Mouse (Mus musculus) liver, adult 2 months (tissue): Measurements from ENCODE around the gene Chrm2. TPM values are rescaled to one million over a fixed set of nuclear protein-coding genes. Genes with fewer than 3 reads are reported as not detected.

Source experiments
- DNase-seq: peaks from one replicate; pipeline ENCODE4 v3.0.0-alpha.2; 2011; ENCODE audit warnings: low read depth, low spot score; ENCODE audit errors: extremely low read depth
- H3K27ac ChIP-seq: fragments of 200-500 bp; replicated peaks from 2 replicates; pipeline ENCODE4 v1.5.1; 2012; ENCODE audit warnings: low read depth, mild to moderate bottlenecking, control low read depth, inconsistent platforms, low read length; ENCODE audit not compliant: insufficient read depth
- H3K27me3 ChIP-seq: fragments of 200-500 bp; 2 replicates; pipeline ENCODE4 v1.6.1; 2012; ENCODE audit warnings: mild to moderate bottlenecking, moderate library complexity, low read length, inconsistent platforms; ENCODE audit not compliant: control insufficient read depth, insufficient read depth
- H3K36me3 ChIP-seq: fragments of 200-500 bp; 2 replicates; pipeline ENCODE4 v1.6.1; 2012; ENCODE audit warnings: low read length, inconsistent platforms; ENCODE audit not compliant: control insufficient read depth, insufficient read depth
- H3K4me1 ChIP-seq: fragments of 200-500 bp; 2 replicates; pipeline ENCODE4 v1.6.1; 2011; ENCODE audit warnings: low read length; ENCODE audit not compliant: control insufficient read depth, insufficient read depth
- H3K4me3 ChIP-seq: fragments of 200-500 bp; 2 replicates; pipeline ENCODE4 v1.5.1; 2011; ENCODE audit warnings: low read depth, mild to moderate bottlenecking, control low read depth, low read length, moderate library complexity; ENCODE audit not compliant: insufficient read depth
- H3K79me2 ChIP-seq: fragments of 200-500 bp; 2 replicates; pipeline ENCODE4 v1.6.1; 2012; ENCODE audit warnings: inconsistent platforms, mild to moderate bottlenecking, low read length, moderate library complexity; ENCODE audit not compliant: control insufficient read depth, insufficient read depth
- H3K9ac ChIP-seq: fragments of 200-500 bp; 2 replicates; pipeline ENCODE4 v1.6.1; 2012; ENCODE audit warnings: low read depth, mild to moderate bottlenecking, control low read depth, inconsistent platforms, low read length
- CTCF ChIP-seq: fragments of 200-500 bp; IDR thresholded peaks from 2 replicates; pipeline ENCODE4 v1.5.1; 2011; ENCODE audit warnings: low read depth, low read length, control low read depth
- POLR2A ChIP-seq: fragments of 200-500 bp; IDR thresholded peaks from 2 replicates; pipeline ENCODE4 v1.6.1; 2011; ENCODE audit warnings: low read length, control low read depth; ENCODE audit not compliant: insufficient read depth; ENCODE audit errors: extremely low read depth
- WGBS: fragments of 180-500 bp; shearing (Covaris S2); methylation state at CpG from one replicate; pipeline ENCODE4 v1.1.7; 2018; 5-methylcytosine and 5-hydroxymethylcytosine counted together
- polyA plus RNA-seq: library from polyadenylated mRNA; depleted of rRNA; stranded (reverse); fragments of >200 nt; gene quantifications from 2 replicates; pipeline ENCODE4 v1.2.3, GENCODE M21; 2012
- total RNA-seq: library from RNA; depleted of rRNA; stranded (reverse); fragments of >200 nt; gene quantifications from 2 replicates; pipeline ENCODE4 v1.2.3, GENCODE M21; 2014

Chrm2 gene
- total and polyA plus RNA-seq, 2 experiments: under 0.01 to 0.01 TPM

DNA sequence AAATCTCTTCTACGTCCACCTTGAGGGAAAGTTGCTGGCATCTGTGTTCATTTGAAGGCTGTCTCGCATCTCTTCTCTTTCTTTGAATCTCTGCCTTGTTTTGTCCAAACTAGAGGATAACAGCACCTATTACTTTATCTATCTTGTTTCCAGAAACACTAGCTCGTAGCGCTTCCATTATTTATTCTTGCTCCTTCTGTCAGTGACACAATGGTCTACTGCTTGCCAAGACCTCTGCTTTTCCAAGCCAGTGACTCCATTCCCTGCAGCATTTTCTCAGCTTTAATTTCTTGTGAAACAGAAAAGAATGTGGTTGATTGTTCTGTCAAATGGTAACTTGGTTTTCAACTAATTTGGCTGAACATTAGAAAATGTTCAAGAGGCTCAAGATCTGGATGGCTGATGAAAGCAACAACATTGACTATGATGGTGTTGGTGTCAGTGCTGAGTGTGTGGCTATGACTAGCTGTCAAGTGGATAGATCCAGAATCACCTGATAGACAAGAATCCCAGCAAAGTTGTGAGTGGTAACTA is 96.3 kb downstream of the Chrm2 start:
- WGBS: 82% methylated on average over 4 of the region's 4 CpGs
- no peak for TF ChIP-seq POLR2A
- Histone ChIP-seq H3K9ac (no peak overlapping the region), H3K36me3 (no peaks in the 10 kb centered on the region), H3K27ac (no peak overlapping the region), H3K4me3 (no peak overlapping the region), H3K79me2 (no peaks in the 10 kb centered on the region), H3K4me1 (no peaks in the 10 kb centered on the region), H3K27me3 (no peaks in the 10 kb centered on the region)
- no peak for DNase-seq

DNA sequence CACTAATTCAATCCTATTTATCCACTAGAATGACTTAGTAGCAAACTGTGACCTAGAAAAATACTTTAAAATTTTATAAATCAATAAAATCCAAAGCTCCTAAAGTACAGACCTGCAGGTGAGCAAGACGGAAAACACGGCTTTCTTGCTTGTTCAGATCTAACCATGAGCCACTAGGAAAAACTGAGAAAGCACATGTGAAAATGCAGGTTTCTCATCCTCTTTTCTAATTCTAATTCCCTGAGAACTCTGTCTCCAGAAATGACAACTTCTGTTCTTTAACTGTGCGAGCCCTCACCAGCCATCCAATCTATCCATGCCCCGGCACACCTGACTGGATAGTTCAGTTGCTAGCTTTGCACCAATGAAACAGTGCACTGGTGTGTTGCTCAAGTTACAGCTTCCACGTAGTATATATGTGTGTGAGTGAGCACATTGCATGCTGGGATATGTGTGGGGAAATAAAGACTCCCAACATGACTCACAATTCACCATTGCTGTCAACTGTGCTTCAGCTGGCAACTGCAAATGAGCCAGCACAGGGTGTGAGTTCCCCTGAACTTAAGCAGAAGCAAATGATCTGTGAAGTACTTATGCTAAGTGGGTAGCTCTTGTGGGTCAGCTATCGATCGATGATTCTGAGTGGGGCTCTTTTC is 119.3 kb downstream of the Chrm2 start:
- no peak for DNase-seq
- TF ChIP-seq CTCF (no peak), POLR2A (no peak)
- Histone ChIP-seq H3K79me2 (no peaks in the 10 kb centered on the region), H3K4me1 (no peaks in the 10 kb centered on the region), H3K4me3 (no peak overlapping the region), H3K36me3 (no peaks in the 10 kb centered on the region), H3K27me3 (no peaks in the 10 kb centered on the region), H3K27ac (no peak overlapping the region), H3K9ac (no peak overlapping the region)
- WGBS: 83% methylated on average over 7 of the region's 7 CpGs

- Histone ChIP-seq H3K4me3 (no peak overlapping the region), H3K27me3 (no peaks in the 10 kb centered on the region), H3K9ac (no peak overlapping the region), H3K27ac (no peak overlapping the region), H3K4me1 (no peaks in the 10 kb centered on the region), H3K79me2 (no peaks in the 10 kb centered on the region), H3K36me3 (no peaks in the 10 kb centered on the region)
- DNase-seq: no peak
- 58% methylated on average over 7 of the region's 7 CpGs for WGBS
- TF ChIP-seq CTCF (no peak), POLR2A (no peak)
These were observed 120.1 kb downstream of the Chrm2 start for GRCm38 (mm10) chr6:36507946-36508345.

GRCm38 (mm10) chr6:36508469-36508868 is 120.6 kb downstream of the Chrm2 start:
- H3K36me3 ChIP-seq: no peaks in the 10 kb centered on the region
- no peak overlapping the region for H3K4me3 ChIP-seq
- TF ChIP-seq POLR2A (no peak), CTCF (no peak)
- WGBS: 55% methylated on average over 2 of the region's 2 CpGs
- no peak overlapping the region for H3K9ac ChIP-seq
- no peaks in the 10 kb centered on the region for H3K4me1 ChIP-seq
- H3K27me3 ChIP-seq: no peaks in the 10 kb centered on the region
- H3K27ac ChIP-seq: no peak overlapping the region
- no peak for DNase-seq
- H3K79me2 ChIP-seq: no peaks in the 10 kb centered on the region

- no peak overlapping the region for H3K4me3 ChIP-seq
- TF ChIP-seq POLR2A (no peak), CTCF (no peak)
- WGBS: 80% methylated on average over 4 of the region's 4 CpGs
These were observed 128.6 kb downstream of the Chrm2 start for GRCm38 (mm10) chr6:36516508-36516907.

GRCm38 (mm10) chr6:36517242-36517641 is 129.4 kb downstream of the Chrm2 start:
- DNase-seq: no peak
- H3K9ac ChIP-seq: no peak overlapping the region
- H3K4me1 ChIP-seq: no peaks in the 10 kb centered on the region
- 61% methylated on average over 5 of the region's 5 CpGs for WGBS
- TF ChIP-seq POLR2A: no peak
- TF ChIP-seq CTCF: no peak
- H3K36me3 ChIP-seq: no peaks in the 10 kb centered on the region
- no peaks in the 10 kb centered on the region for H3K79me2 ChIP-seq
- H3K27me3 ChIP-seq: no peaks in the 10 kb centered on the region
- H3K27ac ChIP-seq: no peak overlapping the region
- no peak overlapping the region for H3K4me3 ChIP-seq

More at GRCm38 (mm10) chr6:36516508-36516907, 128.6 kb downstream of the Chrm2 start:
- Histone ChIP-seq H3K4me1 (no peaks in the 10 kb centered on the region), H3K27ac (no peak overlapping the region), H3K79me2 (no peaks in the 10 kb centered on the region), H3K36me3 (no peaks in the 10 kb centered on the region), H3K27me3 (no peaks in the 10 kb centered on the region), H3K9ac (no peak overlapping the region)
- no peak for DNase-seq
